Mouse (Mus musculus): ENCODE results near the gene Extl1.

DNA sequence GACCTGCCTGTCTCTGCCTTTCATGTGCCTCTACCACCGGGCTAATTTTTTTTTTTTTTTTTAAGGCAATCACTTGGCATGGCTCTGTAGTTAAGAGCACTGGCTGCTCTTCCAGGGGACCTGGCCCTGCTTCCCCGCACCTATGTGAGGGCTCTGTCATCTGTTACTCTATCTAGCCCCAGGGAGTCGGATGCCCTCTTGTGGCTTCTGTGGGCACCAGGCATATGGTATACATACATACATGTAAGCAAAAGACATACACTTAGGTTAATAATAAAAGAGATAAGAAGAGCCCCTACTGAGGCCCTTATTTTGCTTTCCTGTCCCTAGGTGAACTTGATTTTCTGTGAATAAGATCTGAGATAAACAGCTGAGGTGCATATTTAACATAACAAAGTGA, 39.0 kb downstream of the Extl1 start:
- TF ChIP-seq POLR2A (IDR thresholded peaks at IDR 0.05; ENCODE audit: extremely low read depth, insufficient read depth, low read length) (no peak), CTCF (IDR thresholded peaks at IDR 0.05; ENCODE audit: extremely low read depth, insufficient read depth, low read length) (no peak)
